Comparison of ENCODE assay signal across 17 mouse cellular contexts in the genomic region with DNA sequence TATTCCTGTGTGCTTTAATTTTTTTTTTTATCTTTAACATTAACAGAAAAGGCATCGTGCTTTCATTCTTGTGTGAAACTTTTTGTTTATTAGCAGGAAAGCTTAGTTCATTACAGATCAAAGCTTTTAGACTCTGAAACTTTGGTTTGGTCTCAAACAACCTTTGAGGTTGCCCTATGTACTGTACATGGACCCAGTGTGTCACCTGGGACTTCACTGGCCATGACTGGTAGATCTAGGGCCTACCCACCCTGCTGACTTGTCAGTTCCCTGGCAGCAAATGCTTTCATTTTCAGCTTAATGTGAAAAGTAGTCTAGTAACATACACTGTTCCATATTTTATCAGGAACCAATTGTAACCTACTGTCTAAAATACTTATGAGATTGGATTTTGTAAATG.
"Had no signal": no experiment of that assay in that cellular context is flagged by ENCODE, and none has a peak within 500 bp of the region (broad histone marks: within the 10 kb centered on the region; RNA-seq: fewer than 3 reads in every experiment).

No protein-coding gene starts in this region.

- H3K4me3 ChIP-seq: neural tube, embryonic 12.5 days; neural tube, embryonic 13.5 days; neural tube, embryonic 15.5 days; stomach, embryonic 15.5 days had no signal

- H3K9ac ChIP-seq: neural tube, embryonic 12.5 days; neural tube, embryonic 13.5 days; neural tube, embryonic 15.5 days; stomach, embryonic 15.5 days had no signal

- H3K27ac ChIP-seq: neural tube, embryonic 12.5 days; neural tube, embryonic 13.5 days; neural tube, embryonic 15.5 days; stomach, embryonic 15.5 days; stomach, postnatal 0 days had no signal

- H3K4me1 ChIP-seq: neural tube, embryonic 12.5 days; neural tube, embryonic 13.5 days; neural tube, embryonic 15.5 days; stomach, embryonic 15.5 days had no signal

- DNase-seq: retina, postnatal 1 day; right cerebral cortex, adult 18-20 months; right cerebral cortex, postnatal 14 days; right cerebral cortex, postnatal 25 days; right cerebral cortex, postnatal 4 days; spleen, adult 18-20 months; thymus, adult 18-20 months; thymus, adult 2 months; thymus, postnatal 14 days; thymus, postnatal 25 days; thymus, postnatal 36 days; thymus, postnatal 4 days had no signal

- H3K36me3 ChIP-seq: neural tube, embryonic 13.5 days; neural tube, embryonic 15.5 days had no signal

- H3K9me3 ChIP-seq: neural tube, embryonic 12.5 days; neural tube, embryonic 13.5 days; neural tube, embryonic 15.5 days; stomach, embryonic 15.5 days had no signal

- H3K4me2 ChIP-seq: neural tube, embryonic 12.5 days; neural tube, embryonic 13.5 days; neural tube, embryonic 15.5 days; stomach, embryonic 15.5 days had no signal

- H3K27me3 ChIP-seq: neural tube, embryonic 12.5 days; neural tube, embryonic 13.5 days; neural tube, embryonic 15.5 days; stomach, embryonic 15.5 days had no signal
